Mouse (Mus musculus): ENCODE results near the gene Arpc1b. TPM values are rescaled to one million over a fixed set of nuclear protein-coding genes. Genes with fewer than 3 reads are reported as not detected.
"Not testable (repeated sequence)": the region's sequence is repeated elsewhere in the genome, so short reads cannot be mapped to it uniquely, and the experiment has no call there.

Arpc1b gene
- polyA plus RNA-seq, 1 experiment from 2014 or later = 65.6 TPM

GRCm38 (mm10) chr5:145089878-145090277 lies 24.1 kb upstream of the Arpc1b start:
- Histone ChIP-seq H3K27ac (no peak overlapping the region), H3K9ac (no peak overlapping the region), H3K4me3 (replicated peaks) (no peak overlapping the region), H3K4me1 (peaks cover 3% of the 10 kb centered on the region), H3K27me3 (no peaks in the 10 kb centered on the region), H3K9me3 (no peaks in the 10 kb centered on the region), H3K4me2 (no peak overlapping the region), H3K36me3 (replicated peaks) (peaks cover 40% of the 10 kb centered on the region)
- no peak for ATAC-seq (ENCODE audit: low FRiP score)
- WGBS = 96% methylated on average over 3 of the region's 3 CpGs

- no peak for ATAC-seq (ENCODE audit: low FRiP score)
Measured at GRCm38 (mm10) chr5:145096195-145096594, 17.8 kb upstream of the Arpc1b start.

GRCm38 (mm10) chr5:145098340-145098821 lies 15.6 kb upstream of the Arpc1b start:
- Histone ChIP-seq H3K4me1 (no peaks in the 10 kb centered on the region), H3K36me3 (replicated peaks) (peaks cover 93% of the 10 kb centered on the region), H3K9ac (no peak overlapping the region), H3K4me2 (no peak overlapping the region), H3K27ac (no peak overlapping the region), H3K4me3 (replicated peaks) (no peak overlapping the region), H3K27me3 (no peaks in the 10 kb centered on the region), H3K9me3 (no peaks in the 10 kb centered on the region)
- ATAC-seq (ENCODE audit: low FRiP score) = no peak
- 93% methylated on average over 10 of the region's 10 CpGs for WGBS

More at GRCm38 (mm10) chr5:145096195-145096594, 17.8 kb upstream of the Arpc1b start:
- no peak overlapping the region for H3K9ac ChIP-seq
- H3K4me3 ChIP-seq (replicated peaks) = no peak overlapping the region
- no peaks in the 10 kb centered on the region for H3K4me1 ChIP-seq
- H3K4me2 ChIP-seq = no peak overlapping the region
- peaks cover 91% of the 10 kb centered on the region for H3K36me3 ChIP-seq (replicated peaks)
- 84% methylated on average over 4 of the region's 4 CpGs for whole genome bisulfite sequencing
- H3K9me3 ChIP-seq = no peaks in the 10 kb centered on the region
- H3K27ac ChIP-seq = no peak overlapping the region
- H3K27me3 ChIP-seq = no peaks in the 10 kb centered on the region

GRCm38 (mm10) chr5:145100960-145101359 lies 13.1 kb upstream of the Arpc1b start:
- ATAC-seq (ENCODE audit: low FRiP score) = no peak
- H3K4me1 ChIP-seq = no peaks in the 10 kb centered on the region
- H3K9ac ChIP-seq = no peak overlapping the region
- H3K36me3 ChIP-seq (replicated peaks) = peaks cover 98% of the 10 kb centered on the region
- H3K27me3 ChIP-seq = no peaks in the 10 kb centered on the region
- H3K9me3 ChIP-seq = no peaks in the 10 kb centered on the region
- WGBS = 93% methylated on average over 9 of the region's 9 CpGs
- no peak overlapping the region for H3K4me2 ChIP-seq
- H3K27ac ChIP-seq = no peak overlapping the region
- H3K4me3 ChIP-seq (replicated peaks) = no peak overlapping the region

GRCm38 (mm10) chr5:145101451-145101850 lies 12.6 kb upstream of the Arpc1b start:
- H3K9ac ChIP-seq; H3K27me3 ChIP-seq; H3K4me3 ChIP-seq (replicated peaks); H3K27ac ChIP-seq; H3K4me2 ChIP-seq; H3K4me1 ChIP-seq; H3K9me3 ChIP-seq; ATAC-seq (ENCODE audit: low FRiP score): not testable (repeated sequence)
- peaks cover 98% of the 10 kb centered on the region for H3K36me3 ChIP-seq (replicated peaks)
- WGBS = 98% methylated on average over 11 of the region's 11 CpGs

- Histone ChIP-seq H3K27me3 (no peaks in the 10 kb centered on the region), H3K9ac (no peak overlapping the region), H3K36me3 (replicated peaks) (peaks cover 98% of the 10 kb centered on the region), H3K4me1 (no peaks in the 10 kb centered on the region), H3K27ac (no peak overlapping the region), H3K9me3 (no peaks in the 10 kb centered on the region), H3K4me2 (no peak overlapping the region), H3K4me3 (replicated peaks) (no peak overlapping the region)
- 89% methylated on average over 4 of the region's 4 CpGs for WGBS
- ATAC-seq (ENCODE audit: low FRiP score) = no peak
Measured at GRCm38 (mm10) chr5:145102706-145103105, 11.3 kb upstream of the Arpc1b start.

DNA sequence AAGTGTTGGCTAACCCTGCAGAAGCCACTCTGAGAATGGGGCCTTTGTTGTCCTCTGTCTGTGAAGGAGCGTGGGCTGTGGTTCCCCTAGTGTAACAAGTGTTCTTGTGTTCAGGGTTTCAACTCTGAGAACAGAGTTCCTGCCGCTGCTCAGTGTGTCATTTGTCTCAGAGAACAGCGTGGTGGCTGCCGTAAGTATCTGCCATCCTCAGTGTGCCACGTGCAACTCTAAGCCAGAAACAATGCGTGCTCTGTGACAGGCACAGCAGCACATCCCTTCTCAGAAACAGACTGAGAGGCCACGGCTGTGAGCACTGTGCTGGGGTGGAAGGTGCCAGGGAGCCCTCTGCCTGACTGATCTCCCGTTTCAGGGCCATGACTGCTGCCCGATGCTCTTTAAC lies 9.7 kb upstream of the Arpc1b start:
- Histone ChIP-seq H3K27ac (no peak overlapping the region), H3K9ac (no peak overlapping the region), H3K4me3 (replicated peaks) (no peak overlapping the region), H3K4me2 (no peak overlapping the region), H3K36me3 (replicated peaks) (peaks cover 99% of the 10 kb centered on the region), H3K27me3 (no peaks in the 10 kb centered on the region), H3K4me1 (no peaks in the 10 kb centered on the region), H3K9me3 (no peaks in the 10 kb centered on the region)
- 84% methylated on average over 9 of the region's 9 CpGs for WGBS
- no peak for ATAC-seq (ENCODE audit: low FRiP score)

DNA sequence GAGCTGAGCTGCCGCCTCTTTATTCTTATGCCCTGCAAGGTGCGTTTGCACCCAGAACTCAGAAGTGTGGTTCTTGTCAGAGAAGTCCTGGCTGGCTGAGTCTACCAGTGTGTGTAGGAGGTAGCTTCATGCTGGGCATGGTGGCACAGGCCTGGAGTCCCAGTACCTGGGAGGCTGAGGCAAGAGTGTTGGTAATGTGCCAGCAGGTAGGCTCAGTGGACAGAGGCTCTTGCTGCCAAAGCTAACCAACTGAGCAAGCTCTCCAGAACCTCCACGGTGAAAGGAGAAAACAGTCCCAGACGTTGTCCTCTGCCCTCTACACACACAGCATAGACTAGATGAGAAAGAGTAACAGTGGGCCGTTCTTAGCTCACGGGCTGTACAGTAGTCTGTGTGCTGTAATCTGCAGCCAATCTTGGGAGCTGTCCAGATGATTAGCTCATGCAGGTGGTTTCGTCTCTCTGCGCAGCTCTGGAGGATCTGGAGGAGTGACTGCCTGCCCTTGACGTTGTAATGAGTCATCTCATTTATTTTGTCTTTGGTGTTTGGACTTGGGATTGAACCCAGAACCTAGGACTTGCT lies 8.2 kb upstream of the Arpc1b start:
- ATAC-seq (ENCODE audit: low FRiP score) = no peak
- Histone ChIP-seq H3K27ac (no peak overlapping the region), H3K36me3 (replicated peaks) (peaks cover 99% of the 10 kb centered on the region), H3K4me2 (no peak overlapping the region), H3K4me1 (no peaks in the 10 kb centered on the region), H3K9ac (no peak overlapping the region), H3K4me3 (replicated peaks) (no peak overlapping the region), H3K9me3 (no peaks in the 10 kb centered on the region), H3K27me3 (no peaks in the 10 kb centered on the region)
- WGBS = 94% methylated on average over 9 of the region's 9 CpGs

DNA sequence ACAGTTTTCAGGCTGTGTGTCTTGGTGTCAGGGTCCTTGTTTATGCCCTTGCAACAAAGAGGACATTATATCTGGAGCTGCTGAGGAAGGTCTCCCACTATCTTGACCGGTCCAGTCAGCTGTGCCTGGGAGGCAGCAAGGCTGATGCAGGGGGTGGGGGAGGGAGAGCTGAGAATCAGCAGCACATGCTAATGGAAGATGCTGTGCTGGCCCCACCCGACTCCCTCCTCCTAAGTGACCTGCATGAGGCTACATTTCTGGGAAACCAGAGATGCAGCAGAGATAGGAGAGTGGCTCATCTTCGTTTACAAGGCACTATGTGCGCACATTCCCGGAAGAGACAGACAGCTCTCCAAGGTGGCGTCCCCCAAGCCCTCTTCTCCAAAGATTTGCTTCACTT lies 3.6 kb upstream of the Arpc1b start:
- no peak overlapping the region for H3K4me3 ChIP-seq (replicated peaks)
- no peak for ATAC-seq (ENCODE audit: low FRiP score)
- no peak overlapping the region for H3K4me2 ChIP-seq
- 86% methylated on average over 6 of the region's 6 CpGs for WGBS
- peaks cover 52% of the 10 kb centered on the region for H3K36me3 ChIP-seq (replicated peaks)
- H3K27ac ChIP-seq = no peak overlapping the region
- H3K27me3 ChIP-seq = peaks cover 28% of the 10 kb centered on the region
- H3K9me3 ChIP-seq = no peaks in the 10 kb centered on the region
- peaks cover 11% of the 10 kb centered on the region; the same call in 1 of the 2 replicates for H3K4me1 ChIP-seq
- H3K9ac ChIP-seq = no peak overlapping the region

GRCm38 (mm10) chr5:145112566-145112965 lies 1.4 kb upstream of the Arpc1b start:
- no peak overlapping the region for H3K4me2 ChIP-seq
- no peak overlapping the region for H3K9ac ChIP-seq
- H3K4me1 ChIP-seq = peaks cover 11% of the 10 kb centered on the region; the same call in 1 of the 2 replicates
- H3K36me3 ChIP-seq (replicated peaks) = peaks cover 31% of the 10 kb centered on the region
- H3K4me3 ChIP-seq (replicated peaks) = no peak overlapping the region
- no peak for ATAC-seq (ENCODE audit: low FRiP score)
- H3K9me3 ChIP-seq = no peaks in the 10 kb centered on the region
- 81% methylated on average over 8 of the region's 8 CpGs for WGBS
- no peak overlapping the region for H3K27ac ChIP-seq
- peaks cover 39% of the 10 kb centered on the region for H3K27me3 ChIP-seq

- peak overlapping the region; percentile 53 for H3K4me3 ChIP-seq (replicated peaks)
- peaks cover 39% of the 10 kb centered on the region for H3K27me3 ChIP-seq
- no peaks in the 10 kb centered on the region for H3K9me3 ChIP-seq
- ATAC-seq (ENCODE audit: low FRiP score) = no peak
- H3K9ac ChIP-seq = no peak overlapping the region
- H3K4me1 ChIP-seq = peaks cover 11% of the 10 kb centered on the region; the same call in 1 of the 2 replicates
- H3K36me3 ChIP-seq (replicated peaks) = peaks cover 22% of the 10 kb centered on the region
- H3K27ac ChIP-seq = no peak overlapping the region
- H3K4me2 ChIP-seq = peak overlapping the region; percentile 70
- WGBS = 48% methylated on average over 2 of the region's 2 CpGs
Measured at GRCm38 (mm10) chr5:145113416-145113815, 599 bp upstream of the Arpc1b start.

DNA sequence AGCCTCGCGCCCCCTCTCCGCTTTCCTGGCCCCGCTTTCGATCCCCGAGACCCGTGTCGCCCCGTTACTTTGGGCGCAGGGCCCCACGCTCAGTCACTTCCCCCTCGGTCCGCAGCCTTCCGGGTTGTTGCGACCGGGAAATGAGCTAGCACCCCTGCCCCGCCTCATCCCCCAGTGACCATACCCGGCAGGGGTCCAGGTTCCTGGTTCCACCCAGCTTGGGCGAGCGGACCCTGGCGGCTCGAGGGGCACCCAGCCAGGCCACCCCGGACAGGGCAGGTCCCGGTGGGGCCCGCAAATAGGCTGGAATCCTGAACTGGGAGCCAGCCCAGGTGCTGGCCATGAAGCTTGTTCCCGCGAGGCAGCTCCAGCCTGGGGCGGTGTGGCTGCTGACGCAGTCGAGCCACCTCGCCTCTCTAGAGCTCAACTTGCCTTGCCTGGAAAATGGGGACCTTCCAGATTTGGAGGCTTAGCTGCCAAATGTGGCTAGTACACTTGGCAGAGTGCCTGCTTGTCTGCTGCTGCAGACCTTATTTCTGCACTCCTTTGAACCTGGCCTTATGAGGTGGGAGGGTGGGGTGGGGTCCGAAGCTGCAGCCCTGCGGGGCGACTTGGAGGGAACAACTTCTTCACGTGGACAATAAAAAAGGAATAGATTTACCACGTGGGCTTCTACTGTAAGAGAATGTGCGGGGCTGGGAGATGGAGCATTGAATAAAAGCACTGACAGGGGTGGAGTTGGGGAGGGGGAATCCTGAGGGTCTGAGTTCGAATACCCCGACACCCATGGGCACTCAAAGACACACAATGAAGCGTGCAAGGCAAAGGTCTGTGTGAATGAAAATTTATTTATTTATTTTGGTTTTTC lies 825 bp downstream of the Arpc1b start:
- peak; percentile 33 for ATAC-seq (ENCODE audit: low FRiP score)
- WGBS = 17% methylated on average over 40 of the region's 40 CpGs
- Histone ChIP-seq H3K9me3 (0 out of 2 replicates have a peak, but pooled peaks cover 3% of the 10 kb centered on the region), H3K4me1 (peaks cover 11% of the 10 kb centered on the region; the same call in 1 of the 2 replicates), H3K36me3 (replicated peaks) (peaks cover 9% of the 10 kb centered on the region), H3K27me3 (peaks cover 39% of the 10 kb centered on the region), H3K9ac (peak overlapping the region; percentile 60), H3K4me2 (peak overlapping the region; percentile 70), H3K27ac (no peak overlapping the region), H3K4me3 (replicated peaks) (peak overlapping the region; percentile 53)

All from forebrain, embryonic 12.5 days (tissue).